Mouse (Mus musculus) lung, postnatal 0 days (tissue): Measurements from ENCODE around the gene Mybph.

Experiments used
- CTCF ChIP-seq: IDR thresholded peaks from 2 replicates; pipeline ENCODE4 v1.5.1; 2016; ENCODE audit warnings: antibody characterized with exemption, mild to moderate bottlenecking
- EP300 ChIP-seq: IDR thresholded peaks from 2 replicates; pipeline ENCODE4 v1.6.1; 2016; ENCODE audit warnings: antibody characterized with exemption, mild to moderate bottlenecking, control low read depth

DNA sequence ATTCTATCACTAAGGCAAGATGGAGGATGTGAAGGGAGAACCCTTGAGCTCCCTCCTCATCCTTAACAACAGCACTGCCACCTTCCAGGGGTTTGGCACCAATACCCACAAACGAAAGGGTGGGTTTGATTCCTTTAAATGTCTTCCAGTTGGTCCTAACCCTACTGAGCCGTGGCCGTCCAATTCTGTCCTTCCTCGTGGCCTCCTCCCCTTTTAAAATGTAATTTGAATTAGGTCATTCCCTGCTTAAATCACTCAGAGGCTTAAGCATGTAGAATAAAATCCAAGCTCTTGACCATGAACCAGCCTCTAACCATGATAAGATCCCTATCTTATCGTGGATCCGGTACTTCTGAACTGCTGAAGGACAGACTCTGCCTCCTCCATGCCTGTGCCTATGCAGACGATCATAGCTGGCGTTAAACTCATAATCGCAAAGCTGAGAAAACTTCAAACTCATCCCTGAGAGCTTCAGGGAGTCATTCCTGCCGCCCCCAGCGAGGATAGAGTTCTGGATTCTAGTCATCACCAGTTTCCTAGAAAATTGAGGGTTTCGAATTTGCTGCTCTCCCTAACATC lies 31.5 kb downstream of the Mybph start:
- TF ChIP-seq CTCF = no peak
- no peak for TF ChIP-seq EP300
